Mouse (Mus musculus) left cerebral cortex, postnatal 14 days (tissue): ENCODE data around the gene Gnas. TPM values are rescaled to one million over a fixed set of nuclear protein-coding genes. Genes with fewer than 3 reads are reported as not detected.
"Not testable (repeated sequence)": the region's sequence is repeated elsewhere in the genome, so short reads cannot be mapped to it uniquely, and the experiment has no call there.

Source experiments
- DNase-seq, 2 experiments: peaks; one replicate each; pipeline ENCODE4 v3.0.0; 2021 to 2022; ENCODE audit warnings: low spot score in 2 of 2, mixed read lengths in 1 of 2
- intact Hi-C: fragments of 180-260 bp; cut with DNase I; formaldehyde crosslinking; loops from one replicate; pipeline ENCODE4 v1.15.1; 2025
- total RNA-seq, 2 experiments: library from RNA; stranded (reverse); gene quantifications; 2 replicates each; pipeline ENCODE4 v1.2.3; 2021

Gnas gene
- total RNA-seq, 2 experiments from 2014 or later = 1,818 to 2,021 TPM

DNA sequence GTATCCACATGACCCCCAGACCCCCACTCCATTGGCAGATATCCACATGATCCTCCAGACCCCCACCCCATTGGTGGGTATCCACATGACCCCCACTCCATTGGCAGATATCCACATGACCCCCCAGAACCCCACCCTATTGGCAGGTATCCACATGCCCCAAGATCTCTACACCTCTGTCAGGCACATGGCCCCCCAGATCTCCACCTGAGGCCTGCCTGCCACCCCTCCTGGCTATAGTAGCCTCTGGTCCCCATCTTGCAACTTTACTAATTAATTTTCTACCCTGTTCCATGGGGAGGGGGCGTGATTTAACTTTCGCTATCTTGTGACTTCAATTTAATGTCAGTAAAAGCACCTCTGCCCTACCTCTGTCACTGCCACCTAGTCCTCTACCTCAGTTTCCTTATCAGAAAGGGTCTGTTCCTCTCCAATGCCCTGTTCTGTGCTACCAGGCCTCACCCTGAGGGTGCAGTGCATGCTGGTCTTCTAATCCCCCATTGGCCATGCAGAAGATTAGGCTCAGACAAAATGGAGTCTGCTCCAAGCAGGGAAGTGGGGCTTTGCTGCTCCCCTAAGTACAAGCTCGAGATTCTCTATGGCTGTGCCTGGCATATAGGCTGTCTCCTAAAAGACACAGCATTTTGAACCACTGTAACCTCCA lies 56.2 kb downstream of the Gnas start:
- no peak for DNase-seq
- intact Hi-C loops = loop anchor here (5.0 kb wide), 1 partner anchor 77 kb away; the partner anchor contains the start of gene Nelfcd

DNA sequence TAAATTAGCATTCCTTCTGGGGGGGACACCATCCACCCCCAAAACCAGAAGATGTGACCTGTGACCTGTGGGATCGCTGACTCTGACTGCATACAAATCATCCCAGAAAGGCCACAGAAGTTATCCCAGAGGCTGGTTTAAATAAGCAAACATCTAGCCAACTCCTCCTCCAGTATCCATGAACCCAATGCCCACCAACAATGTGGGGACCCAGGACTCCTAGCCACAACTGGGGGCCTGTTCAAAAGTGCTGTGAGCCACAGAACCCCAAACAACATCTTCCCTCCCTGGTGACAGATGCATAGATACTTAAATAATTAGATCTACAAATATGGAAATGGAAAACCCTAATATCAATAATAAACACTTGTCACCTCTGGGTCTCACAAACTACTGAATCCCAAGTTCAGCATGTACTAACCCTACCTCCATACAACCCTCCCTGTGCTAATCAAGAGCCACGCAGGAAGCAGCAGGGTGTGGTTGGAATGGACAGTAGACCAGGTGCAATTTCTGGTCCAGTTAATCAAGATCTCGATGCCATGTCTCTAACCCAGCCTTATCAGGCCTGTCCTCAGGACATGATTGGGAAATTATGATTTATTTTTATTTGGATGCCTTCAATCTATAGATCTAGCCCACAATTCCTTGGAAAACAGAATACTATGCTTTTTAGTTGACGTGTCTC lies 56.9 kb downstream of the Gnas start:
- intact Hi-C loops = loop anchor here (5.0 kb wide), 1 partner anchor 76 kb away; the partner anchor contains the start of gene Nelfcd

DNA sequence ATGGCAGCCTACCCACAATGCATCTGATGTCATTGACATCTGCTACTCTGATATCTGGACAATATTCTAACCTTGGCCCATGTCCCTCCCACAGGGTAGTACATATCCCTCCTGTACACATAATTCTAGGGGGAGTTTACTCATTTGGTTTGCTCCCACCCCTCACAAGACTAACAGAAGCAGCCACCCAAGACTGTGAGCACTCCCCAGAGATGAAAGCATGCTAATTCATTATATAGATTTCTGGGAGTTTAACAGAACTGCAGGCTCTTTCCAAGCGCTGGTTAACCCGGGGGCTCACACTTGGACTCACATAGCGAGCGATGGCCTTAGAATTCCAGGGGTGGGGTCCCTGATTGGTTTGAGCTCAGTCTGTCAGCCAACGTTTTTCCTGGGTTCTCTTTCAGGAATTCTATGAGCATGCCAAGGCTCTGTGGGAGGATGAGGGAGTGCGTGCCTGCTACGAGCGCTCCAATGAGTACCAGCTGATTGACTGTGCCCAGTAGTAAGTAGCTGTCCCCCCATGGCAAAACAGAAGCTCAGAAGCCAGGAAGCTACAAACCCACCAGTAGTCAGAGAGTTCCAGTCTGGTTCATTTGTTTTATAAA lies 58.8 kb downstream of the Gnas start:
- no peak for DNase-seq
- intact Hi-C loops = loop anchor here (5.0 kb wide), 1 partner anchor 74 kb away; the partner anchor contains the start of gene Nelfcd

More for the DNA sequence above, 56.9 kb downstream of the Gnas start:
- no peak for DNase-seq

DNA sequence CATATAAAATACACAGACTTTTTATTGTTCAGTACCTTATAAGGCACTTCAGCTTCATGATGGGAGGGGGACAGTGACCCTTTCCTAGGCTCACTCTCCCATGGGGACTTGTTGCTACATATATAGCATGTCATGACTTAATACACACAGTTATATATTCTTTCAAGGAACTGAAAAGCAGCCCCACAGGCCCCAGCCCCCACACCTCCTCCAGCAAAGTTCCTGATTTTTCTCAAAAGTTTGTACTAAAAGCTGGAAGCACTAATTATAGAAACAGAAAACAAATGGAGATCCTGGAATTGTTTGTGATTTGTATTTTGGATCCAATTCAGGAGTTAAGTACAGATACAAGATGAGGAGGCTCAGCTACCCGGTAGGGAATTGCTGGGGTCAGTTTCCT lies 59.4 kb downstream of the Gnas start:
- DNase-seq = no peak
- intact Hi-C loops = loop anchor here (5.0 kb wide), 1 partner anchor 74 kb away; the partner anchor contains the start of gene Nelfcd

DNA sequence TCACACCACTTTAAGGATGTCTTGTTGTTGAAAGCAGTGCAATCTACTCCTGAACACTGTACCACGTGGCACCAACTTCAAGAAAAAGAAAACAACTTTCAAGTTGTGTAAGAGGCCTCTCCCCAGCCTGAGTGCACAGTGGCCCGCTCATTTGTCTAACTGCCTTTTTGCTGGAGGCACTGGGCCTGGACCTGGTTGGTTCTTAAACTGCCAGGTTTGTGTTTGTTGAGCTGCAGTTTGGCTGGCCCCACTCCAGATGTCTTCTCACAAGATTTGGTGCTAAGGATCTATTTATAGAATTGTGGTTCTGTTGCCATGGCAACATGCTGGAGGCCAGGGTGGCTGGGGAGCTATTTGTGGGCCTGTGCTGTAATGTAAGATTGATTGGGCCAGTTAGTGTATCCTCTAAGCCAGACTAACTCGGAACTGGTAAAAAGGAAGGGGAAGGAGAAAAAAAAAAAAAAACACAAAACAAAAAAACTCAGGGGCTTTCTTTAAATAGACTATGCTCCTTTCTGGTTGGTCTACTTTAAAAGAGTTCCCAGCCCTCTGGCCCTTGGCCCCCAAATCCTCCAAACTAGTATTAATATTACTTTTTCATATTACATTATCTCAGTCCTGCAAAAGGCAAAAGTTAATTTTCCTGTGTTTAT lies 60.0 kb downstream of the Gnas start:
- intact Hi-C loops = loop anchor here (5.0 kb wide), 1 partner anchor 73 kb away; the partner anchor contains the start of gene Nelfcd
- DNase-seq = peak; percentile 84 to 96

DNA sequence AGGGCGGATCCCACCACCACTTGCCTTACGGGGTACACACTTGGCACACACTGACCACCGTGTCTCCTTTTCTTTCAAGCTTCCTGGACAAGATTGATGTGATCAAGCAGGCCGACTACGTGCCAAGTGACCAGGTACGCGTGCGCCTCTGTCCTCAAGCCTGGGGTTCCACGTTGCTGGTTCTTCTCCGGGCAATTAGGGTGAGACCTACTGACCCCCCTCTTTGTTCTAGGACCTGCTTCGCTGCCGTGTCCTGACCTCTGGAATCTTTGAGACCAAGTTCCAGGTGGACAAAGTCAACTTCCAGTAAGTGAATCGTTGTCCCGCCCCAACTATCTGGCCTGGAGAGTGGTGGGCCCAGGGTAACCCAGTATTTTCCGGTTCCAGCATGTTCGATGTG lies 60.9 kb downstream of the Gnas start:
- no peak for DNase-seq
- intact Hi-C loops = loop anchor here (5.0 kb wide), 1 partner anchor 72 kb away; the partner anchor contains the start of gene Nelfcd

DNA sequence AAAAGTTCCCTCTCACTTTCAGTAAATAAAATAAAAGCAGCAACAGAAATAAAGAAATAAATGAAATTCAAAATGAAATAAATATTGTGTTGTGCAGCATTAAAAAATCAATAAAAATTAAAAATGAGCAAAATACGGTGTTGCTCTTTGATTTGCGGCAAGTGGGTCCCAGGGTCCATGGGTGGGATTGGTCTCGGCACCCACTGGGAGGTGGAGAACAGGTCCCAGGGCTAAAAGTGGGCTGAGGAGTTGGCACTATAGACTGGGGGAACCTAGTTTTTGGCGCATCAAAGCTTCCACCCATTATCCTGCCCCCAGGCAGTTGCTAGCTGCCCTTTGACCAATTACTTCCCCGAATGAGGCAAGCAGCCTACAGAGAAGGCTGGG lies 62.5 kb downstream of the Gnas start, which contains the start of gene Gm20721:
Gm20721 (minus strand) TSS at position 101 of the 387 bp plus-strand sequence.
- DNase-seq = no peak
- intact Hi-C loops = no loop called here

DNA sequence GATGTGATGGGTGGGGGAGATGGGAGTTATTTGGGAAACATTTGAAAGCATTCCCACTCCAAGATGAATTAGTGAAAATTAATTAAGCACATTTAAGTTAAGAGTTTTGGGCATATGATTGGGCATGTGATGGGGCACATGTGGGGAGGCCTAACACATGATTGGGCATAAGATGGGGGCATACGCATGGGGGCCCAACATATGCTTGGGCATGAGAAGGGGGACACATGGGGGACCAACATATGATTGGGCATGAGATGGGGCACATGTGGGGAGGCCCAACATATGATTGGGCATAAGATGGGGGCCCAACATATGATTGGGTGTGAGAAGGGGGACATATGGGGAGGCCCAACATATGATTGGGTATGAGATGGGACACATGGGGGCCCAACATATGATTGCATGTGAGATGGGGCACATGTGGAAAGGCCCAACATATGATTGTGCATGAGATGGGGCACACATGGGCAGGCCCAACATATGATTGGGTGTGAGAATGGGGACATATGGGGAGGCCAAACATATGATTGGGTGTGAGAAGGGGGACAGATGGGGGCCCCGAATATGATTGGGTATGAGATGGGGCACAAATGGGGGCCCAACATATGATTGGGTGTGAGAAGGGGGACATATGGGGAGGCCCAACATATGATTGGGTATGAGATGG lies 63.0 kb downstream of the Gnas start:
- intact Hi-C loops, DNase-seq: not testable (repeated sequence)

DNA sequence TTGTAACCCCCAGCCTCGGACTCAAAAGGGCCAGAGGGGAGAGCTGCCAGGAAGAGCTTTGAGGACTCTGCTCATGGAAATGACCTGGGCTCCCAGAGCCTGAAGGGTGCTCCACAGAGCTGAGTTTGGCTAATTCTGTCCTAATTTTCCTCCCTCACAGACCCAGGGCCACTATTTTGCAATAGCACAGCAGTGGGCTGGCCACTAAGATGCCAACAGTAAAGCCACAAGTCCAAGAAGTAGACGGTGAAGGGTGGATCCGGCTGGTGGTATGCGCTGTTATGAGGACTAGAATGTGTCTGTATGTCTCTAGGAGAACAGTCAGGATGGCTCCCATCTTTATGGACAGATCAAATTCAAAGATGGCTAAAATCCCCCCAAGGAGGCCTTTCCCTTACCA lies 74.4 kb downstream of the Gnas start:
- intact Hi-C loops = no loop called here

DNA sequence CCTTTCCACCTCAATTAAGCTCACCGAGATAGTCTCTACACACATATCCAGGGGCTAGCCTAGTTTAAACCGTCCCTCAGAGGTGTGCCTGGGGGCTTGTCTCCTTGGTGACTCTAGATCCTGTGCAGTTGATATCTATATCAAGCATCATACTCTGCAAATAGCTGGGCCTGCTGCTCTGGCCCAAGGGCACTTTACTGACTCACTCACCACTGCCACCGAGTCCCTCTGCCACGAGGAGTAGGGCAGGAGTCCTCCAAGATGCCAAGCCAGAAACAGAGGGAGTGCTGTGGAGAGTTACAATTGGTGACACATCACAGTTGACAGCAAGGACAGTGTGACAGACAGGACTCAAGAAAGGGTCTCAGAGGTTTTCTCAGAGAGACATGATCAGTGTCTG lies 75.5 kb downstream of the Gnas start:
- intact Hi-C loops = no loop called here
- no peak for DNase-seq

More for the DNA sequence above, 74.4 kb downstream of the Gnas start:
- DNase-seq = no peak

DNA sequence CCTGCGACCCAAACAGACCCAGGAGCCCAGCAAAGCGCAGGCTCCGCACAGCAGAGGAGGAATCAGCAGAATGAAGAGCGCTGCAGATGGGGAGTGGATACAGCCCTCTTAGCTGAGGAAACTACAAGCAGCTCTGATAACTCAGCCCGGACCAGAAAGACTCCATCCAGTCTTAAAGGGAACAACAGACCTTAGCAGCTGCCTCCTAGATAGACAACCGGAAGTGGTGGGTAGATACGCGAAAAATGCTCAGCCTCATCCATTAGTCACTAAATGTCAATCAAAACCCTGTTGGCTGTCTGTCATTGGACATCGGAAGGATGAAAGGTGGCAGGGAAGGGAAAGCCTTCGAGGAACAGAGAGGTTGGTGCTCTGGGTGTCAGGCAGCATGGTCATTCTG lies 82.5 kb downstream of the Gnas start:
- no peak for DNase-seq

DNA sequence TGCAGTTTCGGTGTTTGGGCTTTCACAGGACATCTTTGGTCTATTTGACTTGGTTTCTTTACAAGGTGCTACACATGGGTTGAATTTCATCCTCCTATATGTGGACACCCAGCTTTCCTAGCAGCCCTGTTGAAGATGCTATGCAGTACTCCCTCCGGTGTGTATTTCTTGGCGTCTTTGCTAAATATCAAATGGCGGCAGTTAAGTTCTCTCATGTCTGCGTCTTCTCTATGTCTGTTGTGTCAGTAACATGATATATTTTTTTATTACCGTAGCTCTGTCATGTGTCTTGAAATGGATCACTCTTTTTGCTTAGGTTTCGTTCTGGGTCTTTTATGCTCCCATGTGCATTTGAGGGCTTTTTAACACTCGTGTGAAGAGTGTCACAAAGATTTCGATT lies 96.9 kb downstream of the Gnas start:
- no peak for DNase-seq
- intact Hi-C loops = no loop called here

More for the DNA sequence above, 82.5 kb downstream of the Gnas start:
- intact Hi-C loops = no loop called here

DNA sequence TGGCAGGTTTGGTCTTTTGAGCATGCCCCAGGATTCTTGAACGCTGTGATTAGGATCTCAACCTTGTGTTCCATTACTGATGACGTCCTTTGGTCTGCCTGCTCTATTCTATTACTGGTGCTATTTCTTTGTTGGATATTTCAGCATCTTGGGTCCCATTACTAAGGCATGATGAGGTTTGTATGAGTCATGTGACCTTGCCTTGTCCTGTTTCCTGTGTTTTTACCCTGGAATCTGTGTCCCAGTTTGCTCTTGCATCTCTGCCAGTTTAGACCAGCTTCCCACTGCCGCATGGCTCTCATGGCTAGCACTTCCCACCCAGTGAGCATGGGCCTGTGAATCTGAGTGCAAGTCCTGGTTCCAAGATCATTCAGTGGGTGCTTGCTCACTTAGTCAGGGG lies 107.8 kb downstream of the Gnas start:
- no peak for DNase-seq
- intact Hi-C loops = no loop called here

DNA sequence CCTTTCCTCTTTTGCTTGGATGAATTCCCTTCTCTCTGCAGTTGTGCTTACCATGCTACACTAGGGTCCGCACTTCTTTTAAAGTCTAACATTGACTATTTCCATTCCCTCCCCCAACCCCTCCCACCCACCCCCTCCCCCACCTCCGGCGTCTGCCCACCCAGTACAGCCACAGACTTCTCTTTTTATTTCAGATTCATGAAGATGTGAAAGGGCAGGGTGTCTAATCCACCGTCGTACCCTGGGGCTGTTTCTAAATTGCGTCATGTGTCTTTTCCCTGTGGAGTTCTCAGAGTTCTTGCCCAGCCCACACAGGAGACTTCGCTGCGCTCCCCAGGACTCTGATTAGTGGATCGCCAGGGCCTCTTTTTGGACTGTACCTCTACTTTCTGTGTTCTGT lies 108.4 kb downstream of the Gnas start:
- intact Hi-C loops = no loop called here
- DNase-seq = no peak

DNA sequence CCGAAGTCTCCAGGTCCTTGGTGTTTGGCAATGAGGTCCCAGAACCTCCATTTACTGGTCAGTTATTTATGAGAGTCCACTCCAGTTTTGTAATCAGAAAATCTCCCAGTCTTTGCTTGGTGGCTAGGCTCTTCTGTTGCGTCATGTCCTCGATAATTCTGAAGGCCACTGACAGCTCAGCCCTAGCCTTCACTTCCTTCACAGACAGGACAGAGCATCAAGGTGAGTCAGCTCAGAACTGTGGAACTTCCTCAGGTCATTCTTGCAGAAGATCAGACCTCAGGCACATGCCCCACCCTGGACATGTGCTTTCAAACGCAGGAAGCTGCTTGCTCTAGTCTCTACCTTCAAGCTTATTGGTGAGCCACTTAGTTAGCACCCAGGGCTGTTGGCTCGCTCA lies 109.3 kb downstream of the Gnas start:
- DNase-seq = no peak
- intact Hi-C loops = no loop called here
